Mouse (Mus musculus): ENCODE data around the gene A030005K14Rik.

GRCm38 (mm10) chr1:83101891-83102290 is 42.7 kb upstream of the A030005K14Rik start:
- TF ChIP-seq CTCF (IDR thresholded peaks at IDR 0.05; ENCODE audit: control insufficient read depth, insufficient read depth, insufficient read length), result no peak
- no peak for TF ChIP-seq USF1 (IDR thresholded peaks at IDR 0.05; ENCODE audit: low read depth)
- no peak for TF ChIP-seq MAX (IDR thresholded peaks at IDR 0.05)
- TF ChIP-seq CEBPB (IDR thresholded peaks at IDR 0.05; ENCODE audit: low read depth), result no peak
- no peak for TF ChIP-seq MYOG (IDR thresholded peaks at IDR 0.05; ENCODE audit: control insufficient read depth, extremely low read depth, insufficient read length)
- TF ChIP-seq MYOD1 (IDR thresholded peaks at IDR 0.05; ENCODE audit: control insufficient read depth, insufficient read length, low read depth), result no peak
